Mouse (Mus musculus) cerebellum, adult (tissue): ENCODE results near the gene Wdr4.

Source experiments
- ATAC-seq: cut with Nextera tagmentation; 2 replicates; pipeline ENCODE4 v1.9.2; 2017; ENCODE audit warnings: mild to moderate bottlenecking, moderate library complexity, mixed read lengths; ENCODE audit not compliant: insufficient number of reproducible peaks, low FRiP score, low TSS enrichment

The Wdr4 gene

DNA sequence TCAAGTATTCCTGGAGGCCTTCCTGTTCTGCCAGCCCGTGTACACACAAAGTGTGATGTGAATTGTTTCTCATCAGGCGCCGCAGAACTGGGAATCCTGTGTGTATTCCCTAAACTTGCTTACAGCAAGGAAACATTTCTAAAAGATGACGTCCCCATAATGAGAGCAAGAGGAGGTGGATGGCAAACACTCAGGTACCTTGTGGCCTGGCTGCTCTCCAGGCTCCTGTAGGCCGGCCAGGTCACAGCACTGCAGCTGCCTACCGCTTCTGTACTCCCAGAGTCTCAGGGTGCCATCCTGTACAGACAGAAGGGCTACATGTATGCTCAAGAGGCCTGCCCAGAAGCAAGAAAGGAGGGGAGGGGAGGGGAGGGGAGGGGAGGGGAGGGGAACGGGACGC is 19.4 kb downstream of the Wdr4 start:
- ATAC-seq, result no peak

- no peak for ATAC-seq
Measured at GRCm38 (mm10) chr17:31499725-31500124, 20.1 kb downstream of the Wdr4 start.

DNA sequence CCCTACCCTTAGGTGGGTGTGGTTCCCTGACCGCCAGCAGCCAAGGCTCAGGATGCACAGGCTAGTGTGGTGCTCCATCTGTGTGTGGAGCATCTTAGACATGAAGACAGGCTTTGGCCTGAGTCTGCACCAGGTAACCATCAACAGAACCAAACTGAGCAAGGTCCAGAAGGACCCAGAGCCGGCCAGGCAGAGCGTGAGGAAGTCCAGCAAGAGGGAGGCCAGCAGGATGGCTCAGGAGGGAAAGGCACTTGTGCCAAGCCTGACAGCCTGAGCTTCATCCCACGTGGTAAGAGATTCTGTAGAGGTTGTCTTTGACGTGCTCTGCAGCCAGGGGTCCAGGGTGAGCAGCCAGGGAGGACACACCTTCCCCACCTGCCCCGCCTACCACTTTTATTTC is 22.1 kb downstream of the Wdr4 start:
- ATAC-seq, result peak; percentile 62; the same call in 1 of the 2 replicates

GRCm38 (mm10) chr17:31494989-31495388 is 24.8 kb downstream of the Wdr4 start:
- ATAC-seq, result no peak

GRCm38 (mm10) chr17:31492416-31492815 is 27.4 kb downstream of the Wdr4 start:
- peak; percentile 72; the same call in 1 of the 2 replicates for ATAC-seq

GRCm38 (mm10) chr17:31491355-31491754 is 28.4 kb downstream of the Wdr4 start:
- ATAC-seq, result no peak

GRCm38 (mm10) chr17:31487433-31488060 is 32.2 kb downstream of the Wdr4 start:
- ATAC-seq, result no peak

DNA sequence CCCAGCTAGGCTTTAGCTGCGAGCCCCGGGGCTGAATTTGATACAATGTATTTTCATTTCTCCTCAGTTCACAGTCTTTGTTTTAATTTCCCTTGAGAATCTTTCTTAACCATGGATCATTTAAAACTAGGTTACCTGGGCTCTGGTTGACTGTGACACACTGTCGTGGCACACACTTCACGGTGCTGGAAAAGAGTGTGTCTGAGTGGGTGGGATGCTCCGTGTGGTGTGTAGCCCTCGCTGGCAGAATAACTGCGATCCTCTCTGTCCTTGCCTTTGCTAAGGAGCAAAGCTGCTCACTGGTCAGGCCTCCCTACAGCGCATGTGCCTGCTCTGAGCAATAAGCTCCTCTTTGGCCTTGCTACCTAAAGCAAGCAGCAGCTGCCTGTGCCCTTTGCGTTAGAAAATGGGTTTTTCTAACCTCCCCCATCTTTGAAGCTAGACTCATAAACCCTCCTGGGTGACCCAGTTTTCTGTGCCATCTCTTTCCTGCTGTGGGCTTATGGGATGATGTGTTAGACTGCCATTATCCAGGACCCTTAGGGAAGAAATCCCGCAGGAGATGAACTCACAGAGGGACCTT is 33.1 kb downstream of the Wdr4 start:
- ATAC-seq, result no peak

DNA sequence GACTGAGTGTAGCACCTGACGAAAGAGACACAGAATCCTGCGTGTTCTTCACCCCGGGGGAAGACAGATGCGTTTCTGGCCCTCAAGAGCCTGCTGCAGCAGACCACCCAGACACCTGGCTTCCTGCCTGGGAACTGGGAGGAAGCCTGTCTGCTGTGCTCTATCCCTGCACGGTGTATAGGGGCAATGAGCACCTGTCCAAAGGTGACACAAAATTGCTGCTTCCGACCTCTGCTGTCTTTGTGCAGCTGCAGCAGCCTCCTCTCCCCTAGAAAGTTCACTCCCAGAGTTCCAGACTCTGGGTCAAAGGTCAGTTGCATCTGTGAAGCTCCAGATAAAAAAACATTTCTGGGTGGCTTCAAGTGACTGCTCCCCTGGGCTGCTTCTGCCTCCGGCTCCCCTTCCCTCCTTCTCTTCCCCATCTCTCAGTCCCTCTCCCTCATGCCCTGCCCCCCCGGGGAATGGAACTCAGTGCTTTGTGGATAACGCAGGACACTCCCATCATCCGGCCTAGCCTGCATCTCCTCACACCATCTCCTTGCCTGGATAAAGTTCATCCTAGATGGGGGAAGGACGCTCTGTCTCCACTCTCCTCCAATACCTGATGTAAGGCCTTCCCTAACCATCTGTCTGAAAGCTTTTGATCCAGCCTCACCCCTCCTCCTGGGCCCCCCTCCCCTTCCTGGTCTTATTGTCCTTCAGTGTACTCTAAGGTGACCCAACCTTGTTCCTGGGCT is 40.5 kb downstream of the Wdr4 start:
- ATAC-seq, result no peak

DNA sequence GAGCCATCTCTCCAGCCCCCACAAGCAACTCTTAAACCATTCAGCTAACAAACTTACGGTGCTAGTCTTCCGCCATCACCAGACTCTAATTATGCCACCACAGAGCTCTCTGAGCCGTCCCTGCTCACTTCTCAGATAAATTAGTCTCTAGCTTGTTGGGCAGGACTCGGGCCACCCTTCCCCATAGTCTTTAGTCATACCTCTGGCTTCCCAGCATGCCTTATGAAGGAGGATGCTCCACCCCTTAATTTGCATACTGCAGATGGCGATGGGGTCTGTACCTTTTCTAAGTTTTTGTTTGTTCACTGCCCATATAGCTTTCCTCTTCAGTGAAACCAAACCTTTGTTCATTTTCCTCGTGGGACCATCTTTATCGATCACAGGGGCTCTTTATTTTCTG is 41.2 kb downstream of the Wdr4 start:
- ATAC-seq, result no peak

DNA sequence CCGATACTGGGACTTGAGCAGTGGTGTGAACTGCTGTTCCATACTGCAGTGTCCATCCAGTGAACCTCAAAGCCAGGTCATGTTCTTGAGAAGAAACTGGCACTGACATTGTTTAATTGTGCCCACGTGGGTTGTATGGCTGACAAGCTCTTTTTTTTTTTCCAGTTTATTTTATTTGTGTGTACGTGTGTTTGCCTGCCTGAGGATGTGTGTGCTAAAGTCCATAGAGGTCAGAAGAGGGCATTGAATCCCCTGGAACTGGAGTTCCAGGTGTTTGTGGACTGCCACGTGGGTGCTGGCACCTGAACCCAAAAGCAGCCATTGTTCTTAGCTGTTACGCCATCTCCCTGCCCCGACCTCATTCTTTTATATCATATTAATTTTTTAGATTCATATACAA is 45.4 kb downstream of the Wdr4 start:
- ATAC-seq, result no peak

DNA sequence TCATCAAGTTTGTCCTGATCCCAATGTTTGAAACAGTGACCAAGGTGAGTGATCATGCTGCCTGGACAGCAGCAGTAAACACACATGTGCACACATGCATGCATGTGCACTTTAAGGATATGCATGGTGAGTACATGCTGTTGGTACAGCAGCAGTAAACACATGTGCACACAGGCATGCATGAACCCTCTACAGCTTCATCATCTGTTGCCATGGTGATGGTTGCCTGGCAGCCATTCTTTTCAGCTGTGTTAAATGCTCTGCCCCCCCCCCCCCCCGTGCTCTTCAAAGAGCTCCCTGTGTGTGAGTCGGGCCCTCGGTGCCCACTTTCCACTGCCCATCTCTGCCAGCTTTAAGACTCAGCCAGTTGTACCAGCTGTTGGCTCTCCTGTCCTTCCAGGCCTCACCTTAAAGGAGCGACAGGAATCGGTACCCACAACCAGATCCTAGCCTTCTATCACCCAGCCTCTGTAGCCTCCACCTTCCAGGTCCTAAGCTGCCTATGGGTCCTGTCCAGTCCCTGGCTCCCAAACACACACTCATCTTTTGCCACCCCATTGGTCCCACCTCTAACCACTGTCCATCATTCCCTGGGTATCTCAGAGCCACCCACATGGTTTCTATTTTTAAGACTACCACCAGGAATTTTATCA is 48.9 kb downstream of the Wdr4 start:
- ATAC-seq, result no peak

DNA sequence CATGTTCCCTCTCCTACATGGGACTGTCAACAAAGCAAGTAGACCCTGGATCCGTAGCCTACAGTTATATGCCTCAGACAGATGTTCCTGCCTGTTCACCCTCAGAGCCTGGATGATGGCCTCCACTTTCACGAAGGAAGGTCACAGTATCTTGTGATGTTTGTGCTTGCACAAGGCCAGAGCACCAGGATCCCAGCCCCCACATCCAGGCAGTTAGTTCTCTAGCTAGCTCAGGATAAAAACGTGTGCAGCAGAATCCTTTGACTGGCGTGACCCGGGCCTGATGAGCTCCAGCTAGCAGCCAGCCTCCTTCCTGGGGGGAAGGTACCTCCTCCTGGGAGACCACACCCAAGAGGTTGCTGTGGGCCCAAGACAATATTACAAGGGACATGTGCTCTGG is 51.3 kb downstream of the Wdr4 start:
- ATAC-seq, result no peak

DNA sequence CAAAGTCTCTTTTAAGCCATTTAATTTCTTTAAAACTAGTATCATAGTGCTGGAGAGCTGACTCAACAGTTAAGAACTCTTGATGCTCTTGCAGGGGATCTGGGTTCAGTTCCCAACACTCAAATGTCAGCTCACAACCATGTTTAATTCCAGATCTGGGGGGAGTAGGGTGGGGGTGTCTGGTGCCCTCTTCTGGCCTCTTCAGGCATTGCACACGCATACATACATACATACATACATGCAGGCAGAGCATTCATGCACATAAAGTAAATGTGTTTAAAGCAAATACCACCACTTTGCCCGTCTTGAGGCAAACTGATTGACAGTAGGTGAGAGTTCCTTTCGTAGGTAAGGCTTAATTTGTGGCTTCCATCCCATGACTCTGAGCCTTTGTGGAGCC is 52.9 kb downstream of the Wdr4 start:
- ATAC-seq, result no peak

GRCm38 (mm10) chr17:31462506-31462905 is 57.3 kb downstream of the Wdr4 start:
- no peak for ATAC-seq

- ATAC-seq, result no peak
Measured at GRCm38 (mm10) chr17:31460416-31460815, 59.4 kb downstream of the Wdr4 start.

DNA sequence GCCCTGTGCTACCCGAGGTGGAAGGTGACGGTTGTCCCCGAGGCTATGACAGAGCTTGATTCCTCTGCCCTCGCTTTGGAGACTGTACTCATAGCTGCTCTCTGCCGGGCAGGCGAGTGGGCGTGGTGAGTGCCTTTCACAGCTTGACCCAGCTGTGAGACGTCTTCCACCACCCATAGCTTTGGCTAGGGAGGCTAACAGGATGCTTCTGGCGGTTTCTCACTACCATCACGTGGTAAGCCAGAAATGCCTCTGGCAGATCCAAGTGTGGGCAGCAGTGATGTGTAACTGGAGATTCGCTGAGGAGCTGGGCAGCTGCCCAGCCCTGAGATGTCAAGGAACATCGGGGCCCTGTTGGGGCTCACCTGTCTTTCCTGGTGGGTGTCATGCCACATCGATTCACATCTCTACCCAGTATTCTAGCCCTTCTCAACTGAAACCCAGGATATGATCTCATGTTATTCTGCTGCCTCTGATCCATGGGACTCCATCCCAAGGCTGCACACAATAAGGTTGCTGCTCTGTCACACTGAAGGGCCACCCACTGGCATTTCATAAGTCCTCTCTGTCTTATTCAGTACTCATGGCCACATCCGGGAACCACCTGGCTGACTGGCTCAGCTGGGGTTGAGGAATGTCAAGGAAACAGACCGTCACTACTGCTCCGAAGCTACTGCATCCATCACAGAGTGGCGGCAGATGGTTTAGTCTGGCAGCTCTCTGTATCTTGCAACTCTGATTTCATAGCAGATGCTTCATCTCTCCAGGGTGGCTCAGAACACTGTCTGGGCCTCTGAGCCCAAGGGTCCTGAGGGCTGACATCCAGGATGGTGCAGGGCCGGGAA is 62.8 kb downstream of the Wdr4 start:
- ATAC-seq, result peak; percentile 59; the same call in 1 of the 2 replicates

- ATAC-seq, result no peak
Measured at GRCm38 (mm10) chr17:31454056-31454455, 65.7 kb downstream of the Wdr4 start.

DNA sequence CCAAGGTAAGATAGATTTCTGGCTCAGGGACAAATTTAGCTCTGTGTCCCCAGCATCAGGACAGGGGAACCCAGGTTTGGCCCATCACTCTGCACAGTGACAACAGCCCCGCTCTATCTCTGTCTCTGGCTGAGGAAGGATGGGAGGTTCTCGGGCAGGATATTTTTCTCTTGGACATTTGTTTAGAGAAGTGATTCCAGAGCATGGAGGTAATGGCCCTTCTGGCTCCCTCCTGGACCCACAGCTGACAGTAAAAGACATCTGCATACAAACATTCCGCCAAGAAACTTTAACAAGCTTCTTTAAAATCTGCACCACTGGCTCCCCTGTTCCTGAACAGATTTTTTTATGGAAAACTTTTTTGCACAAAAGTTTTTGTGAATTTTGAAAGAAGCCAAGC is 66.3 kb downstream of the Wdr4 start:
- ATAC-seq, result no peak

- no peak for ATAC-seq
Measured at GRCm38 (mm10) chr17:31452816-31453215, 67.0 kb downstream of the Wdr4 start.
